Comparison of ENCODE assay signal across 14 mouse cellular contexts in genomic region chr8:107449130-107449529, GRCm38 (mm10). TPM values are rescaled to one million over a fixed set of nuclear protein-coding genes. Genes with fewer than 3 reads are reported as not detected.
DNase-seq lines count a peak whose midpoint lies in the region; ATAC-seq and TF ChIP-seq lines count a peak whose summit lies in the region.
"Had no signal": no experiment of that assay in that cellular context is flagged by ENCODE, and none has a peak within 500 bp of the region (broad histone marks: within the 10 kb centered on the region; RNA-seq: fewer than 3 reads in every experiment).

No protein-coding gene starts in this region.

- H3K9me3 ChIP-seq in kidney, embryonic 15.5 days (replicated peaks), result no peaks in the 10 kb centered on the region
- H3K9me3 ChIP-seq: embryonic facial prominence, embryonic 12.5 days had no signal

- ATAC-seq in kidney, embryonic 15.5 days (replicated peaks; ENCODE audit: low FRiP score), result no peak

- no peak overlapping the region for H3K4me2 ChIP-seq in kidney, embryonic 15.5 days
- H3K4me2 ChIP-seq: embryonic facial prominence, embryonic 12.5 days had no signal

- 32% methylated on average over 8 of the region's 8 CpGs for WGBS in kidney, adult 2 months
- WGBS in kidney, embryonic 15.5 days, result 43% methylated on average over 8 of the region's 8 CpGs
- WGBS in macrophage (ENCODE audit: missing documents), result 64% methylated on average over 8 of the region's 8 CpGs

- peak overlapping the region; percentile 71; the same call in 1 of the 2 replicates for H3K27ac ChIP-seq in kidney, adult 2 months (ENCODE audit: insufficient read depth, low read depth, low read length)
- H3K27ac ChIP-seq in kidney, embryonic 15.5 days, result no peak overlapping the region
- H3K27ac ChIP-seq in macrophage, result 0 out of 2 replicates have a peak overlapping the region, but pooled peaks have one; percentile 14
- H3K27ac ChIP-seq in left cerebral cortex, adult 2 months, result no peak overlapping the region
- H3K27ac ChIP-seq: embryonic facial prominence, embryonic 12.5 days; heart, adult 2 months; layer of hippocampus, adult 2 months had no signal

- DNase-seq in kidney, adult 2 months, result peak; percentile 89
- peak; percentile 23 for DNase-seq in embryo, embryonic 10.5 days (ENCODE audit: low spot score)
- peak; percentile 52 for DNase-seq in kidney, postnatal 10 days
- DNase-seq in left cerebral cortex, adult 2 months (ENCODE audit: extremely low spot score in 1 of 2, low spot score in 2 of 2), result no peak
- no peak for DNase-seq in layer of hippocampus, adult 9-11 months
- DNase-seq in layer of hippocampus, postnatal 36 days, result no peak
- DNase-seq: cerebellum, adult 18-20 months; heart, adult 2 months; left cerebral cortex, postnatal 4 days; lung, postnatal 14 days had no signal

- no peak overlapping the region for H3K4me3 ChIP-seq in kidney, adult 2 months (ENCODE audit: insufficient read depth, low read depth, low read length)
- no peak overlapping the region for H3K4me3 ChIP-seq in kidney, embryonic 15.5 days (replicated peaks)
- H3K4me3 ChIP-seq in macrophage (ENCODE audit: inconsistent target), result no peak overlapping the region
- no peak overlapping the region for H3K4me3 ChIP-seq in left cerebral cortex, adult 2 months
- H3K4me3 ChIP-seq: embryonic facial prominence, embryonic 12.5 days; heart, adult 2 months; layer of hippocampus, adult 2 months had no signal

- peaks cover 21% of the 10 kb centered on the region; the same call in 1 of the 2 replicates for H3K4me1 ChIP-seq in kidney, adult 2 months (ENCODE audit: control insufficient read depth, insufficient read depth, low read length)
- peaks cover 12% of the 10 kb centered on the region; the same call in 1 of the 2 replicates for H3K4me1 ChIP-seq in kidney, embryonic 15.5 days

- peaks cover 82% of the 10 kb centered on the region for H3K79me2 ChIP-seq in macrophage (ENCODE audit: inconsistent target)

- no peaks in the 10 kb centered on the region for H3K27me3 ChIP-seq in kidney, adult 2 months (replicated peaks; ENCODE audit: control insufficient read depth, insufficient read depth, low read length)
- no peaks in the 10 kb centered on the region for H3K27me3 ChIP-seq in kidney, embryonic 15.5 days
- H3K27me3 ChIP-seq: embryonic facial prominence, embryonic 12.5 days had no signal

- no peak overlapping the region for H3K9ac ChIP-seq in kidney, embryonic 15.5 days
- H3K9ac ChIP-seq: embryonic facial prominence, embryonic 12.5 days had no signal

- no peak for TF ChIP-seq POLR2A in kidney, adult 2 months (IDR thresholded peaks at IDR 0.05; ENCODE audit: low read depth, low read length)

- intact Hi-C loops in left cerebral cortex, adult 2 months (cut with DNase I), result no loop called here

- H3K36me3 ChIP-seq in kidney, adult 2 months (ENCODE audit: control insufficient read depth, insufficient read depth, low read length), result no peaks in the 10 kb centered on the region
- H3K36me3 ChIP-seq in kidney, embryonic 15.5 days, result 0 out of 2 replicates have a peak, but pooled peaks cover 9% of the 10 kb centered on the region
- peaks cover 9% of the 10 kb centered on the region; the same call in 1 of the 2 replicates for H3K36me3 ChIP-seq in macrophage (ENCODE audit: inconsistent target)

- TF ChIP-seq CTCF in kidney, adult 2 months (conservative IDR thresholded peaks at IDR 0.05; ENCODE audit: insufficient read depth, insufficient read length, low read depth, low read length), result no peak
- no peak for TF ChIP-seq CTCF in left cerebral cortex, adult 2 months (IDR thresholded peaks at IDR 0.05)

RNA-seq across cellular contexts. Expression of gene Wwp2, which starts 13.0 kb away (rescaled TPM):
- polyA plus RNA-seq in kidney, adult 2 months (2012; rRNA removed), result 44.0 and 46.3 TPM in 2 replicates
- polyA plus RNA-seq in kidney, embryonic 15.5 days (2015; fragmentation: Nextera tagmentation; extraction: Ambion mirVana), result 42.0 and 50.4 TPM in 2 replicates
- total RNA-seq in macrophage (2018; cell fraction: chromatin; rRNA removed), result 100 to 1,000 TPM; 114 to 278 (median 213) TPM
- total RNA-seq in macrophage (2018; cell fraction: cytosol; rRNA removed), result 10 to 100 TPM; 44.0 to 67.1 (median 51.9) TPM
- total RNA-seq in macrophage (2018; cell fraction: nucleus; rRNA removed), result 100 to 1,000 TPM in 18 of 26 experiments, 10 to 100 TPM in 8; 71.4 to 171 (median 119) TPM
- 47.9 to 57.3 TPM (median 51.4 TPM) in 3 replicates for polyA plus RNA-seq in macrophage (2018)
- 10 to 100 TPM; 34.4 to 39.3 TPM for total RNA-seq in left cerebral cortex, adult 2 months (2021)
- total RNA-seq in layer of hippocampus, postnatal 36 days (2021), result 10 to 100 TPM; 36.7 to 38.8 TPM

RNA-seq across cellular contexts. Expression of gene Nob1, which starts 24.3 kb away (rescaled TPM):
- polyA plus RNA-seq in kidney, adult 2 months (2012; rRNA removed), result 23.1 and 25.6 TPM in 2 replicates
- polyA plus RNA-seq in kidney, embryonic 15.5 days (2015; fragmentation: Nextera tagmentation; extraction: Ambion mirVana), result 86.1 and 89.0 TPM in 2 replicates
- 10 to 100 TPM in 17 of 26 experiments, 1 to 10 TPM in 9; 3.2 to 47.3 (median 16.8) TPM for total RNA-seq in macrophage (2018; cell fraction: chromatin; rRNA removed)
- total RNA-seq in macrophage (2018; cell fraction: cytosol; rRNA removed), result 10 to 100 TPM in 13 of 26 experiments, 1 to 10 TPM in 13; 4.6 to 12.0 (median 10.0) TPM
- total RNA-seq in macrophage (2018; cell fraction: nucleus; rRNA removed), result 10 to 100 TPM in 11 of 26 experiments, 1 to 10 TPM in 15; 4.2 to 31.2 (median 8.5) TPM
- polyA plus RNA-seq in macrophage (2018), result 8.4 to 26.5 TPM (median 12.3 TPM) in 3 replicates
- 10 to 100 TPM; 39.4 to 40.6 TPM for total RNA-seq in left cerebral cortex, adult 2 months (2021)
- total RNA-seq in layer of hippocampus, postnatal 36 days (2021), result 10 to 100 TPM; 39.9 to 47.7 TPM

RNA-seq across cellular contexts. Expression of gene Nqo1, which starts 46.1 kb away (rescaled TPM):
- polyA plus RNA-seq in kidney, adult 2 months (2012; rRNA removed), result 41.0 and 42.9 TPM in 2 replicates
- polyA plus RNA-seq in kidney, embryonic 15.5 days (2015; fragmentation: Nextera tagmentation; extraction: Ambion mirVana), result 10.7 and 11.5 TPM in 2 replicates
- 1 to 10 TPM in 2 of 26 experiments, under 1 TPM in 5, not detected in 19; 0.46 to 1.7 (median 0.66) TPM for total RNA-seq in macrophage (2018; cell fraction: chromatin; rRNA removed)
- total RNA-seq in macrophage (2018; cell fraction: cytosol; rRNA removed), result 1 to 10 TPM in 22 of 26 experiments, under 1 TPM in 4; 0.89 to 5.3 (median 1.3) TPM
- total RNA-seq in macrophage (2018; cell fraction: nucleus; rRNA removed), result 1 to 10 TPM in 5 of 26 experiments, under 1 TPM in 16, not detected in 5; 0.30 to 2.4 (median 0.71) TPM
- 1.2 to 2.9 TPM (median 2.1 TPM) in 3 replicates for polyA plus RNA-seq in macrophage (2018)
- 1 to 10 TPM; 3.7 to 4.2 TPM for total RNA-seq in left cerebral cortex, adult 2 months (2021)
- total RNA-seq in layer of hippocampus, postnatal 36 days (2021), result 1 to 10 TPM; 5.5 to 6.4 TPM

Comparison
In these comparisons a context has a peak if more than half of its experiments do, and no peak if none do; other contexts are left out.
1. H3K27ac ChIP-seq: peak in kidney, adult 2 months (single experiment) and macrophage (single experiment); none in kidney, embryonic 15.5 days (single experiment) and left cerebral cortex, adult 2 months (single experiment).
2. DNase-seq: peak in kidney, adult 2 months (single experiment), embryo, embryonic 10.5 days (single experiment) and kidney, postnatal 10 days (single experiment); none in left cerebral cortex, adult 2 months (0 of 2), layer of hippocampus, adult 9-11 months (single experiment) and layer of hippocampus, postnatal 36 days (0 of 2).